Mouse (Mus musculus): ENCODE measurements at regions not wholly inside any gene's neighbourhood (a gene's known extent, or its start where the extent isn't known, plus 50 kb on each side); places are given as distances from the start of the nearest gene placed in this dataset.

GRCm38 (mm10) chr12:38928786-38929351 lies 149.7 kb downstream of the Etv1 start:
- DNase-seq (ENCODE audit: low spot score) = no peak

- DNase-seq (ENCODE audit: low spot score) = no peak
Observed at GRCm38 (mm10) chr12:38929644-38930043, 150.5 kb downstream of the Etv1 start.

DNA sequence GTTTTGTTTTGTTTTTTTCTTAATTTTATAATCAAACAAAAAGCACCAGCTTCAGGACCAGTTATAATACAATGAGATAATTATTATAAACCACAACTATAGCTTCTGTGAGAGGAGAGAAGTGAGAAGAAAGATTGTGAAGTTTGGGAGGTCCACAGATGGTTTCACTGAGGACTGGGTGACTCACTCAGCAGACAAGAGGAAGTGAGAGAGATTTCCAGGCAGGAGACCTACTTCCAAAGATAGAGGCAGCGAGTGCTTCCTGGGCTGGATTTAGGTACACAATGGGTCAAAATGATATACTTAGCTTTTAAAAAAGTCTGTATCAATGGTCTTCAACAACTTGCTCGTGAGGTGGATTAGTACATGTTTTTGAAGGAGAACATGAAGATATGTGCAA lies 152.6 kb downstream of the Etv1 start:
- DNase-seq (ENCODE audit: low spot score) = no peak

DNA sequence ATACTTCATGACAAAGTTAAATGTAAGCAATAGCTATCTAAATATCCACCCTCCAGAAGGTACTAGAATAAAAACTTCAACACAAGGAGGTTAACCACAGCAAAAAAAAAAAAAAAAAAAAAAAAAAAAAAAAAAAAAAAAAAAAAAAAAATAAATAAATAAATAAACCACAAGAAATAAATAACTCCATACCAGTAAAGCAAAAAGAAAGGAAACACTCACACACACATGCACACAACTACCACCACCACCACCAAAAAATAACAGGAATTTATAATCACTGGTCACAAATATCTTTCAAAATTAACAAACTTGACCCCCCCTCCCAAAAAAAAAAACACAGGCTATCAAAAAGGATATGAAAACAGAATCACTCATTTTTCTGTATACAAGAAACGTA lies 180.4 kb downstream of the Etv1 start:
- DNase-seq (ENCODE audit: low spot score) = no peak

GRCm38 (mm10) chr12:38962302-38962701 lies 183.1 kb downstream of the Etv1 start:
- no peak for DNase-seq (ENCODE audit: low spot score)

DNA sequence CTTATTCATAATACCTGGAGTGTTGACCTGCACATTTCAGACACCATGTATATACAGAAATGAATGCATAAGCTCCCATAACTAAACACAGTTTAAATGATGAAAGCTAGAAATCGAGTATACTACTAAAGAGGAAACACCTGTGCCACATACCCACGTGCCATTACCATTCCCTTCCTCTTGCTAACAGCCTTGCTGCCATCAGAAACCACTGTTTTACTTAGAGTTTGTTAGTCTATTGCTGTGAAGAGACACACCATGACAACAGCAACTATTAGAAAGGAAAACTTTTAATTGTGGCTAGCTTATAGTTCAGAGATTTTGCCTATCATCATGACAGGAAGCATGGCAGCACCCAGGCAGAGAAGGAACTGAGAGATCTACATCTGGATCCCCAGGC lies 191.2 kb downstream of the Etv1 start:
- DNase-seq (ENCODE audit: low spot score) = peak; percentile 1

DNA sequence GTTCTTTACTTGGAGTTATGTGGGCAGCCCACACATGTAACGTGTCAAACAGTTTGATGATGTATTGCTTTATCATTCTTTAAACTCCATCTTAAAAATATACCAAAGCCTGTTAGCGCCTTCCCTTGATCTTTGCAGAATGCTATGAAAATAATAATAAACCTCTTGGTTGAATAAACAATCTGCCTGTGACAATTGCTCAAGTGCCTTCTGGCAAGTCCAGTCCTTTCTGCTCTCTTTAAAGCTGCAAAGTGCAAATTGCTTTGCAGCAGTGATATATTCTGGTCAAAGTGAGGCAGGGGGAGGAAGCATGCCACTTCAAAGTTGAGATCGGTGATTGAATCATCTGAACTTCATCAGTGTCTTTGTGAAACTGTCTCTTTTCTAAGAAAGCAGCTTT lies 193.0 kb downstream of the Etv1 start:
- DNase-seq (ENCODE audit: low spot score) = no peak

DNA sequence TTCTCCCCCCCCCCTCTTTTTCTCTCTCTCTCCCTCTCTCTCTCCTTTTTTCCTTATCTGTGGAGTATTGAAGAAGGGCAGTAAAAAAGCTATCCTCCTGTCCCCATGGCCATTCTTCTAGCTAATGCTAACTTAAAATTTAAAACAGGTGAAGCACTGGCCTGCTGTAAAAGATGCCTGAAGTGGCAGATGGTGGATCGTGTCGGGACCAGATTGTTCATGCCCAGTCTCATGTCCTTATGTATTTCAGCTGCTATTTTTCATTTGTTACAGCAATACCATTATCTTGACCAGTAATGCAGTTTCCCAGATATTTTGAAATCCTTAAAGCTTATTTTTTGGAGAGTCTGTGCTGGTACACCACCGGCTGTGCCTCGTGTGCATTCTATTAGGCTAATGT lies 196.3 kb downstream of the Etv1 start:
- DNase-seq (ENCODE audit: low spot score) = no peak

GRCm38 (mm10) chr12:38982423-38982822 lies 203.2 kb downstream of the Etv1 start:
- DNase-seq (ENCODE audit: low spot score) = no peak

GRCm38 (mm10) chr12:38985909-38986308 lies 206.7 kb downstream of the Etv1 start:
- no peak for DNase-seq (ENCODE audit: low spot score)

- no peak for DNase-seq (ENCODE audit: low spot score)
Observed at GRCm38 (mm10) chr12:38986346-38986745, 207.2 kb downstream of the Etv1 start.

- DNase-seq (ENCODE audit: low spot score) = no peak
Observed at GRCm38 (mm10) chr12:38987277-38987676, 208.1 kb downstream of the Etv1 start.

DNA sequence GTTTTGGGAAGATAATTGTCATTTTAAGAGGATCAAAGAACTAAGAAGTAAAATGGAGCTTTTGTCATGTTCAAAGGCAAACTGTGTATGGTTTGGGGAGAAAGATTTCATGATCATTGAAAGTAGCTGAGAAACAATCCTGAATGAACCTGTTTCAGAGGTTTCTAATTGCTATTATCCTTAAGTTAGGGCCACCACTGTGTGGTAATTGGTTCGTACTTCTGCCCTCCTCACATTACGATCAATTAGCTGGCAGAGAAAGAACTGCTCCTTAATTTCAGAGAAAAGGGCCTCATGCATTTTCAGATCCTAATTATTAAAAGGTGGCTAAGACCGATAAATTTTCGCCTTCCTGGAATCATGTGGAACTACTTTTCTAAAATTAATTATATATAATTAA lies 208.6 kb downstream of the Etv1 start:
- no peak for DNase-seq (ENCODE audit: low spot score)

DNA sequence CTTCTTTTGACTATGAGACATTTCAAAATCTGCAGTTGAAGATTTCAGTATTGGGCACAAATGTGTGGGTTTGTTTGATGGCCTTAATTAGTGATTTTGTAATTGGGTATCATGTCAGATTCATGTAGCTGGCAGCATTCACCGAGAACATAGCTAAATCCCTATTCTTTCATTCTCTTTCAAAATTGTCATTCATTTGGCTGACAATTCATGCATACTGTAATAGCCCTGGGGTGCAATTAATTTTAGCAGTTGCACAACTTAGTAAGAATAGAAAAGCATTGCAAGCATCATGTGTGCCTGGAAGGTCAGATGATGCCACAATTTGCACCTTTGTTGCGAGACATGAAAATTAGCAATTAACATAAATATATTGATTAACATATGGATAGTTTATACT lies 248.0 kb downstream of the Etv1 start:
- DNase-seq (ENCODE audit: low spot score) = no peak

GRCm38 (mm10) chr12:39027948-39028347 lies 248.8 kb downstream of the Etv1 start:
- no peak for DNase-seq (ENCODE audit: low spot score)

DNA sequence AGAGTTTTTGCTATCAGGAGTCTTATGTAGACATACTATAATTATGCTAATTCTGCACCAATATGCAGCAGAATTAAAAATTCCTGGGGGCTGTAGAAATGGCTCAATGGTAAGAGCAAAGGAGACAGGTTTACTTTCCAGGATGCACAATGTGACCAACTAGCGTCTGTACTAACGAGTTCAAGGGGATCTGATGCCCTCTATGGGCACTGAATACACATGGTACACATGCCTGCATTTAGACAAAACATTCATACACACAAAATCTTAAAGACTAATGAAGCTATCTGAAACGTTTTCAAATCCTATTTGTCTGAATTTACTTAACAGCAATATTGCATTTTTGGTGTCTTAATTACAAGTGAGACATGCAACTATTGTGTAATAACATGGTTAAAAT lies 254.8 kb downstream of the Etv1 start:
- no peak for DNase-seq (ENCODE audit: low spot score)

- no peak for DNase-seq (ENCODE audit: low spot score)
Observed at GRCm38 (mm10) chr12:39036466-39037037, 257.4 kb downstream of the Etv1 start.

DNA sequence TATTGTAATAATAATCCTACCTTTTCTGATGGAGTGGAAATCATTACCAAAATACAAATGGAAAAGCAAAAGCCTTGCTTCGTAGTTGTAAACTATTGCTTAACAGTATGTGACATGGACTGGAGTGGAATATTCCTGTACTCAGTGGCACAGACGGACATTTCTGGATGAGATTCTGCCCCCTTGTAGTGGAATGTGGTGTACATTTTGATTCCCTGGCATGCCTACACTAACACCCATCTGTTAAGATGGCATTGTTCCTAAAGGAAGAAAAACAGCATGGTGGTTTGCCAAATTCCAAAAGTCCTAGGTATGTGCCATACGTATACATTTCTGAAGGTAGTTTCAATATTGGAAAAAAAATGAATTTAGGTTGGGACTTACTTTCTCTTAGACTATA lies 258.9 kb downstream of the Etv1 start:
- DNase-seq (ENCODE audit: low spot score) = no peak

- no peak for DNase-seq (ENCODE audit: low spot score)
Observed at GRCm38 (mm10) chr12:39038656-39039055, 259.5 kb downstream of the Etv1 start.

DNA sequence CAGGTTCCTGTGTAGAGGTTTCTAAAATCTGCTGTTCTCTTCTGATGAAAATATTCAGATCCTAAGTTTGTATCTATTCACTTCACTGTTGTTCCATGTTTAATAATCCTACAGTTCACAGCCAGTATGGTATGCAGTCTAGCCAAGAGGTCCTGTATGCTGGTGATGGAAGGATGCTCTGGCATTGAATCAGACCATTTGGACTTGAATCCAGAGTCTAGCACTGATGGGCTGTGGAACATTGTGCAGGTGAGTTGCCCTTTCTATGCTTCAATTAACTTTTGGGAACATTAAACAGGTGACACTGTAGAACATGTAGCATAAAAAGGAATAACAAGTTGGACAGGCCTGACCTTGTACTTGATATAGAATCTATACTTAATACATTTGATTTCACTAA lies 267.9 kb downstream of the Etv1 start:
- no peak for DNase-seq (ENCODE audit: low spot score)

GRCm38 (mm10) chr12:39048441-39048840 lies 269.3 kb downstream of the Etv1 start:
- no peak for DNase-seq (ENCODE audit: low spot score)

- DNase-seq (ENCODE audit: low spot score) = no peak
Observed at GRCm38 (mm10) chr12:39048958-39049357, 269.8 kb downstream of the Etv1 start.

GRCm38 (mm10) chr12:39070331-39071045 lies 291.3 kb downstream of the Etv1 start:
- DNase-seq (ENCODE audit: low spot score) = no peak
